Mouse (Mus musculus) bone marrow, adult 2 months (tissue): Measurements from ENCODE around the gene Ttll13. TPM values are rescaled to one million over a fixed set of nuclear protein-coding genes. Genes with fewer than 3 reads are reported as not detected.

Source experiments
- H3K27ac ChIP-seq: fragments of 200-500 bp; 2 replicates; pipeline ENCODE4 v1.5.1; 2012; ENCODE audit warnings: low read depth, mild to moderate bottlenecking, control low read depth, inconsistent platforms, low read length; ENCODE audit not compliant: control insufficient read depth, poor library complexity, insufficient read depth
- H3K4me1 ChIP-seq: fragments of 200-500 bp; 2 replicates; pipeline ENCODE4 v1.6.1; 2011; ENCODE audit warnings: low read length; ENCODE audit not compliant: control insufficient read depth, insufficient read depth
- H3K4me3 ChIP-seq: fragments of 200-500 bp; replicated peaks from 2 replicates; pipeline ENCODE3; 2011; ENCODE audit warnings: mild to moderate bottlenecking, low read depth, low read length, control low read depth; ENCODE audit not compliant: control insufficient read depth
- CTCF ChIP-seq: fragments of 200-500 bp; IDR thresholded peaks from 2 replicates; pipeline ENCODE4 v1.5.1; 2011; ENCODE audit warnings: low read length, control low read depth; ENCODE audit not compliant: control insufficient read depth, insufficient read depth
- POLR2A ChIP-seq: fragments of 200-500 bp; IDR thresholded peaks from 2 replicates; pipeline ENCODE4 v1.6.1; 2011; ENCODE audit warnings: low read depth, mild to moderate bottlenecking, control low read depth, low read length, borderline replicate concordance; ENCODE audit not compliant: control insufficient read depth
- WGBS: fragments of 180-500 bp; shearing (Covaris S2); methylation state at CpG from one replicate; pipeline ENCODE4 v1.1.7; 2018; 5-methylcytosine and 5-hydroxymethylcytosine counted together
- polyA plus RNA-seq: library from polyadenylated mRNA; stranded (reverse); fragments of >200 nt; gene quantifications from 2 replicates; pipeline ENCODE4 v1.2.4, GENCODE M21; 2011; ENCODE audit warnings: low replicate concordance; ENCODE audit not compliant: missing spikeins, insufficient read depth, insufficient read length

Gene Ttll13
- polyA plus RNA-seq, 1 experiment: not detected

DNA sequence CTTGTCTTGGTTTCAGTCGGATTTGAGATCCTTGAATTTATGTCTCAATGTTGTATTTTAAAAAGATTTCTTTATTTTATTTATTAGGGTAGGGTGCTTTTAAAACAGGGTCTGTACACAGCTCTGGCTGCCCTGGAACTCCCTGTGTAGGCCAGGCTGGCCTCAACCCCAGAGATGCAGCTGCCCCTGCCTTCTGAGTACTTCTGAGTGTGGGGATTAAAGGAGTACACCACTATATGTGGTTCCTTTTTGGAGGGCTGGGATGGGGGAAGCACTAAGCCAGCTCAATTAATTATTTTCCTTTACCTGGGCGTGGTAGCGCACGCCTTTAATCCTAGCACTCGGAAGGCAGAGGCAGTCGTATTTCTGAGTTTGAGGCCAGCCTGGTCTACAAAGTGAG, 50.3 kb downstream of the Ttll13 start:
- H3K4me3 ChIP-seq: peak overlapping the region; percentile 34
- TF ChIP-seq CTCF (no peak), POLR2A (no peak)
- no peaks in the 10 kb centered on the region; the same call in 1 of the 2 replicates for H3K4me1 ChIP-seq
- 87% methylated on average over 6 of the region's 6 CpGs for WGBS
- no peak overlapping the region for H3K27ac ChIP-seq

DNA sequence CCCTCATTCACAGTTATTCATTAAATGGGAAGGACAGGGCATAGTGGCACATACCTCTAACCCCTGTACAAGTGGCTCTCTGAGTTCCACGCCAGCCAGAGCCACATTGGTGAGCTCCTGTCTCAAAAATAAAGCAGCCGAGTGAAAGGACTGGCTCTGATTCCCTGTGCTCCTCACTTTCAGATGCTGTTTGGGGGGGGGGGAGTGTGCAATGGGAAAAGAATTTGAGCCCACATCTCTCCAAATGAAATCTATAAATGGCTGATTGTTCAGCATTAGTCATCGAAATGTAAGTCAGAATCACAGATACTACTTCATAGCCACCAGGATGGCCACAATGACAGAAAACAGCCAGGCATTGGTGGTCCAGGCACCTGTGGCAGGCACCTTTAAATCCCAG, 50.9 kb downstream of the Ttll13 start:
- no peaks in the 10 kb centered on the region; the same call in 1 of the 2 replicates for H3K4me1 ChIP-seq
- H3K4me3 ChIP-seq: no peak overlapping the region
- WGBS: 86% methylated on average over 3 of the region's 3 CpGs
- no peak overlapping the region for H3K27ac ChIP-seq
- no peak for TF ChIP-seq CTCF
- no peak for TF ChIP-seq POLR2A

DNA sequence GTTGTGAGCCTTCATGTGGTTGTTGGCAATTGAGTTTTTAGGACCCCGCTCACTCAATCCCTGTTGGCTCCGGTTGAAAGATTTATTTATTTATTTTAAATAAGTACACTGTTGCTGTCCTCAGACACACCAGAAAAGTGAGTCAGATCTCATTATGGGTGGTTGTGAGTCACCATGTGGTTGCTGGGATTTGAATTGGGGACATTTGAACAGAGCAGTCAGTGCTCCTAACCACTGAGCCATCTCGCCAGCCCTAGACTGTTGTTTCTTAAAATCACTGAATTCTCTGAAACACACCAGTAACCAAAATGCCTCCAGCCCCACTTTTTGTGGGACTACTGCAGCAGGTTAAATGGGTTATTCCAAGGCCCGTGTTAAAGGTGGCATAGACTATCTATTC, 52.6 kb downstream of the Ttll13 start:
- no peak overlapping the region for H3K27ac ChIP-seq
- no peaks in the 10 kb centered on the region for H3K4me1 ChIP-seq
- TF ChIP-seq POLR2A (no peak), CTCF (no peak)
- no peak overlapping the region for H3K4me3 ChIP-seq
- 93% methylated on average over 4 of the region's 4 CpGs for WGBS

DNA sequence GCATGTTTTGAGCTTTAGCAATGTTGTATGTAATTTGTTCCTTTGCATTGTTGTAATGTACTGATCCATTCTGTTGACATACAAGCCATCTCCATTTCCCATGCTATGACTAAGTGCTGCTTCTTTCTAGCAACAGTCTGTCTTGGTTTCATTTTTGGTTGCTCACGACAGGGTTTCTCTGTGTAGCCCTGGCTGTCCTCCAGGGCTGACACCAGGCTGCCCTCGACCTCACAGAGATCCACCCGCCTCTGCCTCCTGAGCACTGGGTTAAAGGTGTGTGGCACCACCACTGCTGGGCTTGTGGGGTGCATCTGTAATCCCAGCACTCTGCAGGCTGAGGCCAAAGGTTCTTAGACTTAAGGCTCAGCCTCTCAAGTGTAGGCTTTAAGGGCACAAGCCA, 53.4 kb downstream of the Ttll13 start:
- TF ChIP-seq POLR2A (no peak), CTCF (no peak)
- Histone ChIP-seq H3K4me3 (no peak overlapping the region), H3K27ac (no peak overlapping the region), H3K4me1 (no peaks in the 10 kb centered on the region)
- 61% methylated on average over 3 of the region's 3 CpGs for WGBS

DNA sequence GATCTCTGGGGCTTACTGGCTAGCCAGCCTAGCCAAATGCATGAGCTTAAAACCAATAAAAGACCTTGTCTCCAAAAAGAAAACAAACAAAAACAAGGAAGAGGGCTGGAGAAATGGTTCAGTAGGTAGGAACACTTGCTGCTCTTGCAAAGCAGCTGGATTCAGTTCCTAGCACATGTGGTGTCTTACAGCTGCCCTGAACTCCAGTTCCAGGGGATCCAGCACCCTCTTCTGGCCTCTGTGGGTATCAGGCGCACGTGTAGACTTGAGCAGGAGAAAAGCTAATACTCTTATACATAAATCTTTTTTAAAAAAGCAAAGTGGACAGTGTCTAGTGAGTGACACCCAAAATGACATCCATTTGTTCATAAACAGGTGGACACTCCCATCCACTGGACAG, 55.3 kb downstream of the Ttll13 start:
- H3K4me1 ChIP-seq: no peaks in the 10 kb centered on the region
- 90% methylated on average over 2 of the region's 2 CpGs for WGBS
- TF ChIP-seq POLR2A (no peak), CTCF (peak; percentile 29; the same call in 1 of the 2 replicates)
- no peak overlapping the region for H3K4me3 ChIP-seq
- no peak overlapping the region for H3K27ac ChIP-seq

DNA sequence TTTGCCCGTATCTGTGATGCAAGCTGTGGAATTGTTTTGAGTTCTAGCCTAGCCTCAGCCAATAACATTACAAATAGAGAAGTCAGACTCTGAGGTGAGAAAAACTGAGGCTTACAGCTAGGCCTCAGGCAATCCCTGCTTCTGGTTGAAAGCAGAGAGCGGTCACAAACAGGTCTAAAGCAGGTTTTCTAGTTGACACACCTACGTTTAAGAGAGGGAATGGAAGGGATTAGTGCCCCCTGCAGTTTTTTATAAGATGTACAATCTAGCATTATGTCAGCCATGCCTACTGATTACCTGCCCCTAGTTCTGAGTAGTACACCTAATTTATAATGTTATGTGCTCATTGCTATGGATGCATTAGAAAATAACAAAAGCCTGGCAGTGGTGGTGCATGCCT, 61.6 kb downstream of the Ttll13 start:
- no peak overlapping the region for H3K4me3 ChIP-seq
- TF ChIP-seq POLR2A: no peak
- TF ChIP-seq CTCF: no peak
- no peak overlapping the region for H3K27ac ChIP-seq
- WGBS: 85% methylated on average over 3 of the region's 3 CpGs
- H3K4me1 ChIP-seq: no peaks in the 10 kb centered on the region

Other genes starting within 250 kb of the Ttll13 start
- gene Zfp710, start 221.6 kb upstream of the Ttll13 start, polyA plus RNA-seq: 12.5 and 28.1 TPM in 2 replicates
- 20.9 and 43.5 TPM in 2 replicates for gene Idh2, start 131.0 kb upstream of the Ttll13 start, polyA plus RNA-seq
- 33.7 and 51.6 TPM in 2 replicates for gene Sema4b, start 59.5 kb upstream of the Ttll13 start, polyA plus RNA-seq
- gene Cib1, start 13.6 kb upstream of the Ttll13 start, polyA plus RNA-seq: 81.7 and 82.5 TPM in 2 replicates
- 1.1 and 1.8 TPM in 2 replicates for gene Gdpgp1, start 13.5 kb upstream of the Ttll13 start, polyA plus RNA-seq
- 12.7 and 26.8 TPM in 2 replicates for gene Ngrn, start 14.8 kb downstream of the Ttll13 start, polyA plus RNA-seq
- gene Vps33b, start 23.3 kb downstream of the Ttll13 start, polyA plus RNA-seq: 11.0 and 24.0 TPM in 2 replicates
- gene Prc1, start 48.1 kb downstream of the Ttll13 start, polyA plus RNA-seq: 165 and 172 TPM in 2 replicates
- 7.6 and 11.3 TPM in 2 replicates for gene Rccd1, start 78.1 kb downstream of the Ttll13 start, polyA plus RNA-seq
- 10.8 and 43.9 TPM in 2 replicates for gene Unc45a, start 94.6 kb downstream of the Ttll13 start, polyA plus RNA-seq
- 5.0 and 16.2 TPM in 2 replicates for gene Hddc3, start 96.7 kb downstream of the Ttll13 start, polyA plus RNA-seq
- gene Man2a2, start 125.0 kb downstream of the Ttll13 start, polyA plus RNA-seq: 25.1 and 40.0 TPM in 2 replicates
- 143 and 311 TPM in 2 replicates for gene Fes, start 141.6 kb downstream of the Ttll13 start, polyA plus RNA-seq
- 22.2 and 31.0 TPM in 2 replicates for gene Furin, start 159.1 kb downstream of the Ttll13 start, polyA plus RNA-seq